Mouse (Mus musculus): Measurements from ENCODE around the gene Sars2. TPM values are rescaled to one million over a fixed set of nuclear protein-coding genes. Genes with fewer than 3 reads are reported as not detected.
A peak's percentile ranks its signal among the peaks of the same experiment; 100 is the strongest.

Sars2 gene
- polyA plus RNA-seq, 1 experiment from 2014 or later = 22.4 TPM

DNA sequence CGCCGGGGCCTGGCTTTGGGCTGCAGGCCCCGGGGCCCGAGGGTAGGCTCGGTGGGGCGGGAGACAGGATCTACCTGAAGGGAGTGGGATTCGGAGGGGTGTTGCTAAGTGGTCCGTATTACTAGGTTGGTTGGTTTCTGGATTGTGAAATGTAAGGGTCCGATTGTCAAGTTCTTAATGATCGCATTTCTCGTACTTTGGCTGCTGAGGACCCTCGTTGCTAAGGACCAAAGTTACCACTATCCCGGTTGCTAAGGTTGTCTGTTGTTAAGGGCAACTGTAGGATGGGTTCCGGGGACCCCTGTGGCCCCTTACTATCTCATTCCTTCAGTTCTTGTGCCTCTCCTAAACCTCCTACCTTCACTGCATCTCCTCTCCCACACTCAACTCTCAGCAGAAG, 25.1 kb downstream of the Sars2 start:
- peaks cover 11% of the 10 kb centered on the region for H3K36me3 ChIP-seq
- WGBS = 3% methylated on average over 14 of the region's 14 CpGs
- H3K4me1 ChIP-seq (replicated peaks) = peaks cover 36% of the 10 kb centered on the region
- H3K27me3 ChIP-seq = no peaks in the 10 kb centered on the region
- H3K27ac ChIP-seq = no peak overlapping the region; the same call in 1 of the 2 replicates
- peak; percentile 28 for ATAC-seq
- H3K9ac ChIP-seq (replicated peaks) = peak overlapping the region; percentile 76
- no peaks in the 10 kb centered on the region for H3K9me3 ChIP-seq
- H3K4me3 ChIP-seq (replicated peaks) = peak overlapping the region; percentile 75
- H3K4me2 ChIP-seq (replicated peaks) = peak overlapping the region; percentile 71

DNA sequence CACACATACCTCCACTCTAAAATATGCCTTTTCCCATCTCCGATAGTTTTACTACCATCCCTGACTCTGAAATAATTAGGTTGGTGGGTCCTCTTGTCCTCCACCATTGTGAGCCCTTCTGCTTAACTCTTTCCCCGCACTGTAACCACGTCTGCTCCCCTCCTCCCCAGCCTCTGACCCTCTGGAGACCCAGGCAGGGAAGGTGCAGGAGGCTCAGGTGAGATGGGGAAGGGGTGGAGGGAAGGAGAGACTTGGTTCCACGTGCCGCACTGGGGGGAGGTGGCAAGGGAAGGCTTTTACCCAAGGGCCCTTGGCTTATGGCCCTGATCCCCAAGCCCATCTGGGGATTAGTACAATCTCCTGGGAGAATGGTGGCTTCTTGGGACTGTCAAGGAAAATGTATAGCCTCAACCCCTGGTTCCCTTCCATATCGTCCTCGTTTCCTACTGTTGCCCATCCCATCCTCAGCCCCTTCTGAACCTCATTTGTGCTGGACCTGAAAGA, 25.7 kb downstream of the Sars2 start, which contains the start of gene Nfkbib:
Gene Nfkbib (minus strand): TSS at position 51 of the 504 bp plus-strand sequence.
- peaks cover 36% of the 10 kb centered on the region for H3K4me1 ChIP-seq (replicated peaks)
- peak within 1 kb of the TSS; percentile 71 for H3K4me2 ChIP-seq (replicated peaks)
- H3K36me3 ChIP-seq = peaks cover 12% of the 10 kb centered on the region
- no peak within 1 kb of the TSS; the same call in 1 of the 2 replicates for H3K27ac ChIP-seq
- no peaks in the 10 kb centered on the region for H3K9me3 ChIP-seq
- H3K9ac ChIP-seq (replicated peaks) = peak within 1 kb of the TSS; percentile 76
- peak within 1 kb of the TSS; percentile 75 for H3K4me3 ChIP-seq (replicated peaks)
- WGBS = 71% methylated on average over 7 of the region's 7 CpGs
- ATAC-seq = no peak
- no peaks in the 10 kb centered on the region for H3K27me3 ChIP-seq

DNA sequence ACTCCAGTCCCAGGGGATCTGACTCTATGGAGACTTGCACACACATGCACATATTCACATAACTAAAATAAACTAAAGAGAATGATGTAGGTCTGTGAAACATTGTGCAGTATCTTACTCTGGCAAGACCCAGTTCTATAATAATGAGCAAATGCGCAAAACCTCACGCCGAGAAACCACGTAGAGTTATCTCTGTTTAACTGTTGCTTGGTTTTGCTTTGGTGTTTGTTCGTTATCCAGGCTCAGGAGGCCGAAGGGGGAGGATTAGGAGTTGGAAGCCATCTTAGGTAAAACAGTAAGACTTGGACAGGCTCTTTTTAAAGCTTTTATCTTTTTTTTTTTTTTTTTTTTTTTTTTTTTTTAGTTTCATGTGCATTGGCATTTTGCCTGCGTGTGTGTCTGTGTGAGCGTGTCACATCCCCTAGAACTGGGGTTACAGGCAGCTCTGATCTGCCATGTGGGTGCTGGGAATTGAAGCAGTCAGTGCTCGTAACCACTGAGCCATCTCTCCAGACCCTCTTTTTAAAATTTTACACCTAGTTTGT, 27.7 kb downstream of the Sars2 start:
- no peak overlapping the region for H3K4me2 ChIP-seq (replicated peaks)
- no peak overlapping the region for H3K4me3 ChIP-seq (replicated peaks)
- no peak overlapping the region for H3K27ac ChIP-seq
- H3K36me3 ChIP-seq = peaks cover 16% of the 10 kb centered on the region; the same call in 1 of the 2 replicates
- no peaks in the 10 kb centered on the region for H3K9me3 ChIP-seq
- 92% methylated on average over 9 of the region's 9 CpGs for WGBS
- no peaks in the 10 kb centered on the region for H3K27me3 ChIP-seq
- H3K9ac ChIP-seq (replicated peaks) = no peak overlapping the region
- peaks cover 41% of the 10 kb centered on the region for H3K4me1 ChIP-seq (replicated peaks)
- ATAC-seq = no peak

DNA sequence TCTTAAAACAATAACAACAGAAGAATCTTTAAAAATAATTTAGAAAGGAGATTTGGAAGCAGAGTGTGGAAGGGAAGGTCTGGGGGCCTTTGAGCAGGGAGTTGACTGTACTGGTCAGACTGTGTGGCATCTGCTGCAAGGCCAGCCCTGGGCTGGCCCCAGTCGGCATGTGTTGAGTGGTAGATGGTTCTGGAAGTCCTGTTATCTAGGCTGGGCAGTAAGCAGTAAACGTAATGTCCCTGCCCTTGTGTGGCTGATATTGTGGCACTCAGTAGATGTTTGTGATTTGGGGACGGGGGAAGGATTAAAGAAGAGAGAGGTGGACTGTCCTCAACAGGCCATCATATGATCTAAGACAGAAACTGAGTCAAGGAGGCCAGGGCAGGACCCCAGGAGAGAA, 28.5 kb downstream of the Sars2 start:
- H3K9ac ChIP-seq (replicated peaks) = no peak overlapping the region
- H3K4me1 ChIP-seq (replicated peaks) = peaks cover 34% of the 10 kb centered on the region
- H3K36me3 ChIP-seq = peaks cover 23% of the 10 kb centered on the region; the same call in 1 of the 2 replicates
- no peaks in the 10 kb centered on the region for H3K27me3 ChIP-seq
- no peak for ATAC-seq
- no peaks in the 10 kb centered on the region for H3K9me3 ChIP-seq
- no peak overlapping the region for H3K4me3 ChIP-seq (replicated peaks)
- no peak overlapping the region for H3K27ac ChIP-seq
- WGBS = 94% methylated on average over 3 of the region's 3 CpGs
- H3K4me2 ChIP-seq (replicated peaks) = no peak overlapping the region

DNA sequence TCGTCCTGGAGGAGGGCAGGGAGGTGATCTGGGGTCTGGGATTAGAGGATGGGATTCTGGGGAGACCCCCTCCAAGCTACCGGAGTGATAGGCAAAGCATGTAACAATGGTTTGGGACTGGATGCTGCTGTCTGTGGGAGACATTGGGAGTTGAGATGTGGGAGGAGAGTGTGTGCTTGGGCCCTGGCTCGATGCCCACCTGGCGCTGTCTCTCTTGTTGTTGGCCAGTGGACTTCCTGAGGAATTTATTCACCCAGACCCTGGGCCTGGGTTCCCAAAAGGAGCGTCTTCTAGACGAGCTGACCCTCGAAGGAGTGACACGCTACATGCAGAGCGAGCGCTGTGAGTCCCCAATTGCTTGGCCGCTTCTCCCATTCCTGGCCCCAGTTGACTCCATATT, 30.1 kb downstream of the Sars2 start:
- no peak overlapping the region for H3K27ac ChIP-seq
- peaks cover 27% of the 10 kb centered on the region for H3K4me1 ChIP-seq (replicated peaks)
- H3K27me3 ChIP-seq = no peaks in the 10 kb centered on the region
- 89% methylated on average over 11 of the region's 11 CpGs for WGBS
- no peak overlapping the region for H3K4me2 ChIP-seq (replicated peaks)
- no peaks in the 10 kb centered on the region for H3K9me3 ChIP-seq
- peaks cover 30% of the 10 kb centered on the region for H3K36me3 ChIP-seq
- ATAC-seq = no peak
- no peak overlapping the region for H3K4me3 ChIP-seq (replicated peaks)
- H3K9ac ChIP-seq (replicated peaks) = no peak overlapping the region

DNA sequence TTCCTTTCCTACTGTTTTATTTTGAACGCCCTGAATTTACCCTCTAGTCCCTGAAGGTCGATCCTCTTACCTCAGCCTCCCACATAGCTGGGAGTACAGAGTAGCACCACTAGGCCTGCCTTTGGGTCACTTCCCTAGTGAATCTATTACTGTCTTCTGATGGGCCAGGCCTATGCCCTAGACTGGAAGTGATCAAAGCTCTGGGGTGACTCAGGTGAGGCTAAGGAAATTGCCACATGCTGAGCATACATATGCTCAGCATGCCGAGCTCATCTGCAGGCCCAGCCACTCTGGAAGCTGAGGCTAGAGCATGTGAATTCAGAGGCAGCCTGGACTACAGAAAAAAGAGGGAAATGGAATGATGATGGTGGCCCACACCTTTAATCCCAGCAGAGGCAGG, 31.4 kb downstream of the Sars2 start:
- H3K9me3 ChIP-seq = no peaks in the 10 kb centered on the region
- WGBS = 77% methylated on average over 3 of the region's 3 CpGs
- H3K9ac ChIP-seq (replicated peaks) = 0 out of 2 replicates have a peak overlapping the region, but pooled peaks have one; percentile 1
- peaks cover 38% of the 10 kb centered on the region for H3K36me3 ChIP-seq
- H3K4me2 ChIP-seq (replicated peaks) = no peak overlapping the region
- no peaks in the 10 kb centered on the region for H3K27me3 ChIP-seq
- H3K4me1 ChIP-seq (replicated peaks) = peaks cover 15% of the 10 kb centered on the region
- no peak overlapping the region for H3K27ac ChIP-seq
- ATAC-seq = no peak
- H3K4me3 ChIP-seq (replicated peaks) = no peak overlapping the region

DNA sequence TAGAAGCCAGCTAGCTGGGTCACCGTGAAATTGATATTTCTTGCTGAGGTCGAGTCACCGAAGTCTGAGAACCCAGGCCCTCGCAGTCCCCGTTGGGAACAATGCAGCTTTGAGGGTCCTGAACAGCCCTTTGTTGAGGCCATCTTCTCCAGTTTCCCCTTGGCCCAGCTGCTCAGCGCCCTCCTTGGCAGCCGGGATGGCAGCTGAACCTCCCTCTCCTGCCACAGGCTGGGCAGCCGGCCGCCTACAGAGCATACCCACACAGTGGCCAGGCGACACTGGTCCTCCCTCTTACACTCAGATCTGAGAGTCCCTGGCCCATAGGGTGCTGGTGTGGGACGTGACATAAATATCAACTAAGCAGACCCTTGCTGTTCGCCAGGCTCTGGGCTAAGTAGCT, 32.4 kb downstream of the Sars2 start:
- Histone ChIP-seq H3K4me1 (replicated peaks) (peaks cover 6% of the 10 kb centered on the region; the same call in 1 of the 2 replicates), H3K36me3 (peaks cover 42% of the 10 kb centered on the region), H3K9me3 (no peaks in the 10 kb centered on the region), H3K4me2 (replicated peaks) (no peak overlapping the region), H3K9ac (replicated peaks) (no peak overlapping the region), H3K27ac (peak overlapping the region; percentile 45; the same call in 1 of the 2 replicates), H3K4me3 (replicated peaks) (no peak overlapping the region), H3K27me3 (no peaks in the 10 kb centered on the region)
- peak; percentile 77 for ATAC-seq
- 59% methylated on average over 12 of the region's 12 CpGs for WGBS

DNA sequence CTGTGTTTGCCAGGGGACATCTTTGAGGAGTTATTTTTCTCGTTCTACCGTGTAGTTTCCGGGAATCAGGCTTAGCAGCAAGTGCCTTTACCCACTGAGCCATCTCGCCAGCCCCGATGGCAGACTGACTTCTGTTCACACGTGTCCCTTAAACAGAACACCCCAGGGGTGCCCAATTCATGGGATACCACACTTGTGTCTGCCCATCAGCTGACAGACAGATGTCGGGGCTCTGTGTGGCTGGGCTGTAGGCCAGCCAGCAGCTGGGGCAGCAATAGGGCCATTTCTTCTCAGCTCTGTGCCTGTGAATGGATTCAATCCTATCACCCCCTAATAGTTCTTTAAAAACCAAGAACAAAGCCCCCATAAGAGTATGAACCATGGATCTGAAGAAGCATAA, 33.3 kb downstream of the Sars2 start:
- WGBS = 81% methylated on average over 7 of the region's 7 CpGs
- Histone ChIP-seq H3K36me3 (peaks cover 42% of the 10 kb centered on the region), H3K27me3 (no peaks in the 10 kb centered on the region), H3K4me1 (replicated peaks) (peaks cover 6% of the 10 kb centered on the region), H3K4me3 (replicated peaks) (no peak overlapping the region), H3K4me2 (replicated peaks) (no peak overlapping the region), H3K9me3 (no peaks in the 10 kb centered on the region), H3K9ac (replicated peaks) (no peak overlapping the region), H3K27ac (no peak overlapping the region)
- no peak for ATAC-seq

DNA sequence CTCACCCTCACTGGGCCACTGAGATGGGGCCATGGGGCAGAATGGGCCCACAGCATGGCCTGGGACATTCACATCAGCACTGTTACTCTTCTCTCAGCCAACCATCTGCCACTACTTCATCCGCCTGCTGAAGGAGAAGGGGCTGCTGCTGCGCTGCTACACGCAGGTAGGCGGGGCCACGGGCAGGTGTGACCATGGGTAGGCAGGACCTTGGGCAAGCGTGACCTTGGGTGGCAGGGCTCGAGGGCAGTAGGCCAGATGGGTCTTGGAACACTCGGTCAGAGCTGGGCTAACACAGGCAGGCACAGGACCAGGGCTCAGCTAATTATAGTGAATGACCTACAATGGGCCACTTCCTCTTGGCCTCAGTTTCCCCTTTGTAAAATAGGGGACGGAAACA, 37.0 kb downstream of the Sars2 start:
- Histone ChIP-seq H3K9ac (replicated peaks) (no peak overlapping the region), H3K27ac (no peak overlapping the region), H3K9me3 (no peaks in the 10 kb centered on the region), H3K36me3 (peaks cover 46% of the 10 kb centered on the region), H3K4me3 (replicated peaks) (no peak overlapping the region), H3K4me1 (replicated peaks) (peaks cover 12% of the 10 kb centered on the region), H3K4me2 (replicated peaks) (no peak overlapping the region), H3K27me3 (no peaks in the 10 kb centered on the region)
- no peak for ATAC-seq
- WGBS = 90% methylated on average over 9 of the region's 9 CpGs

DNA sequence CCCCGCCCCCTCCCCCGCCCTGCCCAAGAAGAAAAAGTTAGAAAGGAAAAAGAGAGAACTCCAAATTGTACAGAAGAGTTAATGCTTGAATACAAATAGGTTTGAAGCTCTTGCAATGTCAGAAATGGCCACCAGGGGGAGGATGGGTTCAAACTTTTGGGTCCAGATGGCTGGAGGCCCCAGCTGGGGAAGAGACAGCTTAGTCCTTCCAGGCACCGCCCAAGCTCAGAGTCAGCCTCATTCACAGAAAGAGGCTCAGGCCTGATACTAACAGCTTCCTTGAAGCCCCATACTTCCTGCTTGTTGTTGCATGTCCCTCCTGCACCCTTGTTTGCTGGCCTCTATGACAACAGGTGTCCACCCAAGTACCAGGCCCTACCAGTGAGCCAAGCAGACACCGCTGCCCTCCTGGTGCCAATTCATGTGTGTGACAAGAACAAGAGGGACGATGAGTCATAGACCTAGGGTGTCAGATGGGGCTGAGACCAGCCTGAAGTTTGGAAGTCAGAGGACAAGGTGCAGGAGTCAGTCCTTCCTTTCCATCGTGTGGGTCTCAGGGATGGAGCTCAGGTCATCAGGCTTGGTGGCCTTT, 38.4 kb downstream of the Sars2 start:
- Histone ChIP-seq H3K4me2 (replicated peaks) (no peak overlapping the region), H3K4me3 (replicated peaks) (no peak overlapping the region), H3K27me3 (no peaks in the 10 kb centered on the region), H3K9ac (replicated peaks) (no peak overlapping the region), H3K9me3 (no peaks in the 10 kb centered on the region), H3K27ac (no peak overlapping the region), H3K36me3 (peaks cover 40% of the 10 kb centered on the region), H3K4me1 (replicated peaks) (peaks cover 7% of the 10 kb centered on the region)
- peak; percentile 79 for ATAC-seq
- 47% methylated on average over 6 of the region's 6 CpGs for WGBS

DNA sequence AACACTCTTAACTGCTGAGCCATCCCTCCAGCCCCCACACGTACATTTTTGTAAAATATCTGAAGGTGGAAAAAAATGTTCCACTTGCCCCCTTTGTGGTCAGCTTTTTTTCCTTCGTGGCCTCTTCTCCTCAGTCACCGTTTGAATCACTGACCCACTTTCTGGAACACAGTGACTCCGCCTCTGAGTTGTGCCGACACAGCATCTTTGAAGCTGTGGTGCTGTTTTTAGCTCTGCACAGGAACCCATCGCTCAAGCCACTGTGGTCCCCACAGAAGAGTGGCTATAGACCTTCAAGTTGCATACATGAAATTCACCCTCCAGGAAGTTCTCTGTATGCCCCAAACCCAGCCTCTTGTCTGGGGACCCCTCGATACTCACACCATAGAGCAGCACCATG, 39.1 kb downstream of the Sars2 start:
- Histone ChIP-seq H3K27me3 (no peaks in the 10 kb centered on the region), H3K4me3 (replicated peaks) (no peak overlapping the region), H3K9ac (replicated peaks) (no peak overlapping the region), H3K4me1 (replicated peaks) (peaks cover 7% of the 10 kb centered on the region), H3K9me3 (no peaks in the 10 kb centered on the region), H3K27ac (no peak overlapping the region), H3K4me2 (replicated peaks) (no peak overlapping the region), H3K36me3 (peaks cover 46% of the 10 kb centered on the region)
- no peak for ATAC-seq
- 78% methylated on average over 7 of the region's 7 CpGs for WGBS

DNA sequence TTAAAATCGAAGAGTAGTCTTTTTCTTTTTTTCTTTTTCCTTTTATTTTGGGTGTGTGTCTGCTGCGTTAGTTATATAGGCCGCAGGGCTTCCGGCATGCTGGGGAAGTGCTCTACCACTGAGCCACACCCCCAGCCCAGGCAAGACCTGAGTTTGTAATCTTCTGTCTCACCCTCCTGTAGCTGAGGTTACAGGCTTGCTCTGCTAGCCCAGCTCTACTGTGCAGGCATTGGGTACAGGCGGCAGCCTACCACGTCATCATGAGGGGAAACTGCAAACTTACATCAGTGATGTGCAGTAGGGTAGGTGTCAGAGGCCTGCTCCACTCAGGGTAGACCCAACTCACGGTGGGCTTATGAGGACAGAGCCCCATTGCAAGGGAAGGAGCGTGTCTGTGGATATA, 39.5 kb downstream of the Sars2 start:
- no peak overlapping the region for H3K4me2 ChIP-seq (replicated peaks)
- H3K9me3 ChIP-seq = no peaks in the 10 kb centered on the region
- no peak overlapping the region for H3K4me3 ChIP-seq (replicated peaks)
- no peak overlapping the region for H3K9ac ChIP-seq (replicated peaks)
- H3K27me3 ChIP-seq = no peaks in the 10 kb centered on the region
- H3K36me3 ChIP-seq = peaks cover 48% of the 10 kb centered on the region
- peaks cover 7% of the 10 kb centered on the region for H3K4me1 ChIP-seq (replicated peaks)
- WGBS = 93% methylated on average over 8 of the region's 8 CpGs
- no peak for ATAC-seq
- no peak overlapping the region for H3K27ac ChIP-seq
